Mouse (Mus musculus) right cerebral cortex, postnatal 36 days (tissue): ENCODE measurements at regions not wholly inside any gene's neighbourhood (a gene's known extent, or its start where the extent isn't known, plus 50 kb on each side); places are given as distances from the start of the nearest gene placed in this dataset.

Source experiments
- DNase-seq, 2 experiments: peaks; one replicate each; pipeline ENCODE4 v3.0.0; 2022; ENCODE audit warnings: low spot score in 2 of 2, mixed read lengths in 1 of 2

- peak; percentile 48 to 54 for DNase-seq
Measured at GRCm38 (mm10) chr7:31208237-31209054, 52.8 kb upstream of the Gramd1a start.

GRCm38 (mm10) chr7:31207563-31208236, 52.0 kb upstream of the Gramd1a start:
- DNase-seq: no peak
